Mouse (Mus musculus) right cerebral cortex, adult 2 months (tissue): ENCODE measurements around the gene Gclm.
"Not testable (repeated sequence)": the region's sequence is repeated elsewhere in the genome, so short reads cannot be mapped to it uniquely, and the experiment has no call there.

Source experiments
- DNase-seq, 2 experiments: peaks; one replicate each; pipeline ENCODE4 v3.0.0; 2021 to 2022; ENCODE audit warnings: low spot score in 2 of 2

Gene Gclm

GRCm38 (mm10) chr3:122245215-122245877 is at the start of gene Gclm:
Gclm (plus strand) TSS chr3:122245557.
- peak; percentile 84 to 91 for DNase-seq

DNA sequence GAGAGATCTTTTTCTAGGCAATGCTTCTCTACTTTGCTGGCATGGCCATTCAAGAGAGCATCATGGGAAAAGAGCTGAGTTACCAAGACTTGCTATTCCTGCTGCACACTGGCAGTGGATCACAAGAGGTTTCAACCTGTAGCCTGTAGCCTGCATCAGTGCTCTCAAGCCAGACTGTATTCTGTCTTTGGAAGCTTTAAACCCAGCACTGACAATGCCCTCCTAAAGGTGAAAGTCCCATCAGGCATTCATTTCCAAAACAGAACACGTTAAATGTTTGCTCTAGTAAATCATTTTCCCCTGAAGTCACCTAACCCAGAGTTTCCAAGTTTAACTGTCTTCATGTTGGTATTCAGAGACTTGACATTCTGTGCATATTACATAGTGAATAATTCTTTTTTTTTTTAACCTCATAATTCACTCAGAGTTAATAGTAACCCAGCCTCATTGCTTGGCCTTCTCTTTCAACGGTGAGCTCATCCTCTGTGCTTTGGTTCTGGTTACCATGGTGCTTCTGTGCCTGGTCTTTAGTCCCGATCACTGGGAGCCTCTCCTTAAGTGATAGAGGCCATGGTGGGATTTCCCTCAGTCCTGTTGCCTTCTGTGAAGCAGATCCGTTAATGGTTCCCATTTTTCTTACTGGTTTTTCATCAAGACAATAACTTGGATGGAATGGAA is 48.6 kb upstream of the Gclm start:
- DNase-seq: no peak

- no peak for DNase-seq
Observed at GRCm38 (mm10) chr3:122198532-122198931, 46.8 kb upstream of the Gclm start.

- peak in 1 of 2 experiments; percentile 2 for DNase-seq
Observed at GRCm38 (mm10) chr3:122198966-122199381, 46.4 kb upstream of the Gclm start.

DNA sequence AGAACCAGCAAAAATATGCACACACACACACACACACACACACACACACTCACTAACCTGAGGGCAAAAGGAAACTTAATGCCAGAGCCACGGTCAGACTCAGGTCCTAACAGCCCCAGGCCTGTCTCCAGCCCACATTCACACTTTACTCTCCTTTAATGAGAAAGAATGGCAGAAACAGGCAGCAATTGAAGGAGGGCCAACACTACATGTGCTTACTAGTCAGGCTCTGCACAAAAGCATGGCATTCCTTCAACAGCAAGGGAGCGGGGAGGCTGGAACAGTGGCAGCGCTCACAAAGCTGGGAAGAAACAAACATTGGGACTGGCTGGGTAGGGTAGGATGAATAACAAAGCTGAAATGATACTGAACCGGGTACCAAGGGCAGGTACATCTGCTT is 45.8 kb upstream of the Gclm start:
- DNase-seq: no peak

DNA sequence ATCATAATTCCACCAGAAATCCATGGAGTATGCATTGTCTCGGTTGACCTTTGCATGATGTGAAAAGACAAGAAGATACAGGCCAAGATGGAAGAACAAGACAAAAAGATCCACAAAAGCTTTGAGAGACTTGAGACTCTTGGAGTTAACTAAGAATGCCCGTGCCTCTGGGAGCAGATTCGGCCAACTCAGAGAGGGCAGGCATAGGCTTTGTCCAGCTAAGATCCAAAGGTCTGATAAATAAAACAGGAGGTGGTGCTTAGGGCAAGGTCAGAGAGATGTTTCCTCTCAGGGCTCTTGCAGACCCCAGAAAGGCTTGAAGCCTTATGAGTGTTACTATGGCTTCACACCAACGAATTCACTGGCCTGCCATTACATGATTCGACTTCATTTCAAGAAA is 45.3 kb upstream of the Gclm start:
- no peak for DNase-seq

DNA sequence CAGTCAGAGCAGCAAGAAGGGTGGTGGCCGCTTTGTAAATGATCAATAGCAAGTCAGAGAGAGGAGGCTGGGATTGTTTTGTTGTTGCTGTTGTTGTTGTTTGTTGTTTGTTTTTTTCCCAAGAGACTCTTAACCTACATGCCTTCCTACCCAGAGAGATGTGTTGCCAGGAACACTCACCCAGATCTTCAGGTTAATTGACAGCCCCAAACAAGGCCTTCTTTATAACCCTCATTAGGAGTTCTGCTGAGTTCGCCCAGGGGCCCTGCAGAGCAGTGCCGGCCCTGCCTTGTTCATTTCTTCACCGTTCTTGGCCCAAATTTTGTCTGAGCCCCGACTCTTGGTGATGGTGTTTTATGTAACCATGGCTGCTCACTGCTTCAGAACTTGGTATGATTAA is 44.9 kb upstream of the Gclm start:
- DNase-seq: peak in 1 of 2 experiments; percentile 2

DNA sequence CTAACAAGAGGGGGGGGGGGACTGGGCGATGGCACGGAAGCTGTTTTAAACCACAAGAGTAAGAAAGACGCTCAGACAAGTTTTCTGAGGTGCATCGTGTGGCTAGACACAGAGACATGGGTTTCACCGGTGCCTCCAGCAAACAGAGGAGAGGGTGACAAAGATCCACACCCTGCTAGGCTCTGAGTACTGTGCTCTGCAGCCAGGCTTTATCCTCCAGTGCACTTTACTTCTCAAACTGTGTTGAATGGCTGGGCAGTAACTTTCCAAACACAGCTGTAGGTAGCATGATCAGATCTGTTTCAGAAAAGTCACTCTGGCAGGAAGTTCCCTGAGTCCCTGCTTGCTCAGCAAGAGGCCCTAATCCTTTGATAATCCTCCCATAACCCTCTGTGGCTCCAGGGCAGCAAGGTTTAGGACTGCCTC is 43.0 kb upstream of the Gclm start:
- no peak for DNase-seq

GRCm38 (mm10) chr3:122203675-122204329 is 41.6 kb upstream of the Gclm start:
- DNase-seq: no peak

DNA sequence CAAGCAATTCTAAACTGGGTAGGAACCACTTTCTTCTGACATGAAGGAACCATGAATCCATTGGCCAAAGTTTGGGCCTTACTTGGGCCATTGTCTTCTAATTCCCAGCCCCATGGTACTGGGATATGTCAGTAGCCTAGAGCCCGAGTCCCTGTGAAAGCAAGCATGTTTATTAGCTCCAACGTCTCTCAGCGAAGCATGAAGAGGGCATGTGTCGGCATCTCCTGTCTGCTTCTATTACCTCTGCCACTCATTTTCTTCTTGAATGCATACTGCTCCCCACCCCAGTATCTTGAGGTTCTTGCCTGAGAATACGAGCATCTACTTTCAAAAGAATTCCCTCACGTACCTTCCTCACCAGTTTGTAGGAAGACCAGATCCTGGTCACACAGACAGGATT is 39.6 kb upstream of the Gclm start:
- DNase-seq: no peak

GRCm38 (mm10) chr3:122206279-122207070 is 38.9 kb upstream of the Gclm start:
- no peak for DNase-seq

- no peak for DNase-seq
Observed at GRCm38 (mm10) chr3:122207766-122208165, 37.6 kb upstream of the Gclm start.

GRCm38 (mm10) chr3:122208296-122209225 is 36.8 kb upstream of the Gclm start:
- DNase-seq: no peak

DNA sequence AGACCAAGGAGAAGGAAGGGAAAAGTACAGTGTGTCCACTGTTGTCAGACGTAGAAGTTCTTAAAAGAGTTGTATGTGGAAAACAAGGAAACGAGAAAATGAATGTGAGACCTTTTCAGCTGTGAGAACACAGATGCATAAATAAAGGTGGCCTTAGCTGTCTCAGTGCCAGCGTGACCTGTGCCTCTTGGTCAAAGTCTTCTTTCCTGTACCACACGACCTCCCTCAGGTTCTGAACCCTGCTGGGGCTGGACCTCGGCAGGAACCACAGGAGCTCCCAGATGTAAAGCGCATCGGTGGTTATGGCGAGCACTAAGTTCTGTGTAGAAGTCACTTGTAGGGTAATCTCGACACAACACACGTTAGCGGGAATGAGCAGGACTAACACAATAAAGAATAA is 35.8 kb upstream of the Gclm start:
- DNase-seq: no peak

DNA sequence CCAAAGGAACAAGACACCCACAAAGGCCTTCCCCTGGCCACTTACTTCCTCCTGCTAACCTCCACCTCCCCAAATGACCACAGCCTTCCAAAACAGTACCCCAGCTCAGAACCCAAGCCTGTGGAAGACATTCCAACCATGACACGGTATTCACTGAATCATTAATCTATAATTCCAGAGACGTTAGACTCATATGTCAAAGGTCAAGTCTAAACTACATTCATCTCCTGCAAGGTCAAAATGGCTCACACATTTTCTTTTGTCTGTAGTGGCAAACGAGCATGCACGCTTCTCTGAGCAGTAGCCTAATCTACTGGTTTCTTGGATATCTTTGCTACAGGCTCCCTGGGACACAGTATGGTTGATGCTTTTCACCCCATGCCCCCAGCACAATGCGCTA is 34.9 kb upstream of the Gclm start:
- no peak for DNase-seq

DNA sequence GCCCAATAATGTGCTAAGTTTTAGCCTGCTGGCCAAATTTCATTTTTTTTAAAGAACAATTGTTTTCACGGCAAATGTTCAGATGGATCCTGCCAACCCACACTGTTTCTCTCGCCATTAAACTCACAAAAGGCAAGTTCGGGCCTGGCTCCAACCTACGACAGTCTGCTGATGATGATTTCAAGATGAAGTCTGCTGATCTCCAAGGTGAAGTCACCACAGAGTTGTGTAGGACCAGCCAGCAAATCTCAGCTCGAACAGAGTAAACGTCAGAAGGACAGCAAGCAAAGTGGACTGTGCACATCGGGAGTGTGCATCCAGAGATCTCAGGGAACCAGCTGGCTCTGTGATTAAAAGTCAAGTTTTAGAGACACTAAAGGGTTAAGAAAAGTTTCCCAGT is 34.5 kb upstream of the Gclm start:
- DNase-seq: no peak

GRCm38 (mm10) chr3:122211446-122212125 is 33.8 kb upstream of the Gclm start:
- DNase-seq: no peak

- no peak for DNase-seq
Observed at GRCm38 (mm10) chr3:122221240-122222036, 23.9 kb upstream of the Gclm start.

DNA sequence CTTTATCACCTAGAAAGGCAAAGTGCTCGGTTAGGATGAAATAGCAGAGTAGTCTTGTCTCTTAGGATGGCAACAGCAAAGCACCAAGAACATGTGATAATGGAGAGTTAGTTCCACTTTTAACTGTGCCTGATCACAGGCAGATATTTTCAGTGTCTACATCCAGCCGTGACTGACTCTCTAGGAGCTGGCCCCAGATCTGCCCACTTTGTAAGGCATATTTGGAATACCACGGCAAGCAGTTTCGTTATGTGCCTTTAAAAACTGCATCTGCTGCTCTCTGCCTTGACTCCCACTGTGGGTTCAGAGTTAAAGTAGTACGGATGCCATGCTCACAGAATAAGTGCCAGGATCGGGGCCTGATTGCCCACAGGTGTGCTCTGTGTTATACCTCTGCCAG is 18.4 kb upstream of the Gclm start:
- not testable (repeated sequence) for DNase-seq

- no peak for DNase-seq
Observed at GRCm38 (mm10) chr3:122235772-122236171, 9.6 kb upstream of the Gclm start.
